Mouse (Mus musculus) ovary, postnatal 10 days (tissue): Measurements from ENCODE around the gene Tmem210.
A peak's percentile ranks its signal among the peaks of the same experiment; 100 is the strongest.
"Not testable (repeated sequence)": the region's sequence is repeated elsewhere in the genome, so short reads cannot be mapped to it uniquely, and the experiment has no call there.

Source experiments
- DNase-seq: peaks from one replicate; pipeline ENCODE4 v3.0.0; 2022; ENCODE audit warnings: low spot score

Gene Tmem210

GRCm38 (mm10) chr2:25287927-25288649 is at the start of gene Tmem210:
Gene Tmem210 (plus strand): TSS chr2:25288145.
- no peak for DNase-seq

GRCm38 (mm10) chr2:25239766-25240165 is 48.2 kb upstream of the Tmem210 start:
- DNase-seq = no peak

- DNase-seq = no peak
Measured at GRCm38 (mm10) chr2:25240310-25240709, 47.6 kb upstream of the Tmem210 start.

- no peak for DNase-seq
Measured at GRCm38 (mm10) chr2:25240723-25241437, 47.1 kb upstream of the Tmem210 start.

DNA sequence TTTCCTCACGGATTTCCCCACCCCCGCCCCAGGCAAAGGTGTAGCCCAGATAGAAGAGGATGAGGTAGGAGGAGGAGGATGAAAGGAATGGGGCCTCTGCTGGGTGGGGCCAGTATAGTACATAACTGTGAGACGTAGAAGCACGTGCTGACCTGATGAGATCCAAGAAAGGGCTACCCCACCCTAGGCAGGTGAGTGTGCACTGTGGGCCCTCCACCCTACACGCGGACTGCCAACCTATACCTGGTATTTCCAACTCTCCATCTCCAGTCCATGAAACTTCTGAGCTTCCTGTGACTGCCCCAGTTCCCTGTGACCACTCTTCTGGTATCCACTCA is 46.5 kb upstream of the Tmem210 start:
- no peak for DNase-seq

DNA sequence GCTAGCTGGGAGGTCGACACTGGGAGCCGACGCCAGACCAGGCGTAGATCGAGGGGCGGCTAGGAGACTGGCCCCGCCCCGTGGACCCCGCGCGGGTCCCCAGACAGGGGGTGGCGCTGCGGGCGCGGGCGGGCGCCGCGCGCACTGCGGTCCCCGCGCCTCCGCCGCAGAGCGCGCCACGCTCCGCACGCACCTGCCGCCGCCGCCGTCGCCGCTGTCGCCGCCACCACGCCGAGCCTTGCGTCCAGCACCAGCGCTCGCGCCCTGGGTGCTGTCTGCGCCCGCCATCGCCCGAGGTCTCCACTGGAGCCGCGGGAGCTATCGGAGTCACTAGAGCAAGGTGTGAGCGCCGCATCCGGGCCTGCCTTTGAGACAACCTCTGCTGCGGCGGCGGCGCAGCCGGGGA is 45.8 kb upstream of the Tmem210 start, which contains the start of the genes Rnf208 and Cysrt1:
Rnf208 (plus strand) TSS at position 155 of the 406 bp plus-strand sequence.
Cysrt1 (minus strand) TSS at position 352 of the 406 bp plus-strand sequence.
- DNase-seq = no peak

- no peak for DNase-seq
Measured at GRCm38 (mm10) chr2:25243342-25243741, 44.6 kb upstream of the Tmem210 start.

DNA sequence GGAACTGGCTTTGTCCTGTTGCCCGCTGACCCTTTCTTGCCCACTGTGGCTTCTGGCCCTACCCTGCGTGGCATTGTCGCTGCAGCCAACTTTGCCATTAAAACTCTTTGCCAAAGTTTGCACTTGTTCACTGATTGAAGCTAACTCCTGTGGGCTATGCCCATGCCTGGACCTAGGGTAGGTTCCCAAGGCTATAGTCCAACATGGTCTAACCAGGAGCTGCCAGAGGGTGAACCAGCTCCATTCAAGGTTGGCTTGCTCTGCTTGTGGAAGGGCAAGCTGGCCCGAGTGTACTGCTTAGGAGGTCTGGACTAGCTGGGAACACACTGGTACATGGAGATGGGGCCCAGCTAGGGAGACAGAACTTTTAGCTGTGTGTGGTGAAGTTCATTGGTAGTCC is 43.8 kb upstream of the Tmem210 start:
- no peak for DNase-seq

GRCm38 (mm10) chr2:25246183-25247072 is 41.5 kb upstream of the Tmem210 start, which contains the start of gene AL732309.1:
Gene AL732309.1 (minus strand): TSS chr2:25246863.
- DNase-seq = no peak

- DNase-seq = no peak
Measured at GRCm38 (mm10) chr2:25252331-25252730, 35.6 kb upstream of the Tmem210 start.

- DNase-seq = peak; percentile 70
Measured at GRCm38 (mm10) chr2:25255284-25255779, 32.6 kb upstream of the Tmem210 start, which contains the start of gene Tmem203. Gene Tmem203 (plus strand): TSS chr2:25255439.

- DNase-seq = not testable (repeated sequence)
Measured at GRCm38 (mm10) chr2:25256443-25257109, 31.4 kb upstream of the Tmem210 start.

GRCm38 (mm10) chr2:25257250-25257649 is 30.7 kb upstream of the Tmem210 start:
- not testable (repeated sequence) for DNase-seq

GRCm38 (mm10) chr2:25258887-25259286 is 29.1 kb upstream of the Tmem210 start:
- DNase-seq = no peak

DNA sequence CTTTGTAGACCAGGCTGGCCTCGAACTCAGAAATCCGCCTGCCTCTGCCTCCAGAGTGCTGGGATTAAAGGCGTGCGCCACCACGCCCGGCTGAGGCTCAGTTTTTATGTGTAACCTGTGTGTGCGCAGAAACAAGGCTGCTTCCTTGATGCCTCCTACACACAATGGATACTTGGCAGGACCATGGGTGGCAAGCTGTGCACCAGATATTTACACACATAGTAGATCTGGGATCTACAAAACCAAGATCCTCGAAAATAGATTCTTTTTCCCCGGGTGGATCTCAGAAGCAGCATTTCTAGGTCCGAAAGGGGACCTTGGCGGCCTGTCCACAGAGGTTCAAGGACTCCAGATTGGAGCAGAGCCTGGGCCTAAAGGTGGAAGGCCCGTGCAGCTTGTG is 26.1 kb upstream of the Tmem210 start:
- DNase-seq = no peak

DNA sequence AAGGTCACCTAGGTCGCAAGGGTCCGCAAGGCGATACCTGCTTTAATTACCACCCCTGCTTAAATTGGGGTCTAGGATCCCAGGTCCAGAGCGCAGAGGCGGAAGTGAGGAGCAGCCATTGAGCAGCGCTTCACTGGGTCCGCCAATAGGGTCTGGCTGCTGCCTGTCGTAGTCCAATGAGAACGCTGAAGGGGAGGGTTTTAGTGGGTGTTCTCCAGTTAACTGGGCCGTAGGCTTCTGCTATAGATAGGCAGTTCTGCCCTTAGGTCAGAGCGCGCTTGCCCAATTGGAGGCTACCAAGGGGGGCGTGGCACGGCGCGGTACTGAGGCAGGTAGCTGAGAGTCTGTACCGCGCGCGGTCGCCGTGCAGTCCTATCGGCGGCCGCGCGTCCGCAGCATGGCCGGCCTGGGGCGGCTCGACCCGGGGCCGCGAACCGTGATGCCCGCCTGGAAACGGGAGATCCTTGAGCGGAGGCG is 25.6 kb upstream of the Tmem210 start, which contains the start of gene Tprn:
Tprn (plus strand) TSS at position 328 of the 477 bp plus-strand sequence.
- DNase-seq = peak; percentile 82

- DNase-seq = no peak
Measured at GRCm38 (mm10) chr2:25262795-25263622, 24.9 kb upstream of the Tmem210 start.

DNA sequence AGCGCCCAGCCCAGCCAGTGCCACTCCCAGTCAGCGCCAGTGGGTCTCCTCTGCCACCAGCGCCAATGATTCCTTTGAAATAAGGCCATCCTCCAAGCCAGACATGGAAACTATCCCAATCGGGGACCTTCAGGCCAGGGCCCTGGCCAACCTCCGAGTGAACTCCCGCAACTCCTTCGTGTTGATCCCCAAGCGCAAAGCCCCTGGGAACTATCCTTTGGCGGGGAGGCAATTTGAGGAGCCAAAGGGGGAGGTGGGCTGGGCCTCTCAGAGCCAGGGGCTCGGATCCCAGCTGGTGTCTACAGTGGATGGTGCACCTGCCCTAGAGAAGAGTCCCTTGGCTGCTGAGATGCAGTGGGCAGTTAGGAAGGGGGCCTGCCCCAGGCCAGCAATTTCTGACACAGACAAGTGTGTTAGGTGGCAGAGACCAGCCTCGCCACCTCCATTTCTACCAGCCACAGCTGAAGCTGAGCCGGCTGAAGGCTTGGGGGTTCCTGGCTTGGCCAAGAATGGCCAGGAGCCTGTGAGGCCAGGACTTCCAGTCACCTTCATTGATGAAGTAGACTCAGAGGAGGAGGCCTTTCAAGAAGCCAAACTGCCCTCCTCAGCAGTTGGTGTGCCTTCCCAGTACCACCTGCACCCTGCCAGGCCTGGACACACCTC is 24.2 kb upstream of the Tmem210 start:
- no peak for DNase-seq

- DNase-seq = no peak
Measured at GRCm38 (mm10) chr2:25264286-25264660, 23.7 kb upstream of the Tmem210 start.

GRCm38 (mm10) chr2:25264851-25265250 is 23.1 kb upstream of the Tmem210 start:
- DNase-seq = no peak
